Mouse (Mus musculus): Measurements from ENCODE around the gene Fras1. TPM values are rescaled to one million over a fixed set of nuclear protein-coding genes. Genes with fewer than 3 reads are reported as not detected.

The Fras1 gene
- total and polyA plus RNA-seq, 3 experiments: 2.1 to 5.8 (median 5.4) TPM

- dilution Hi-C loops (cut with MboI; ENCODE audit: extremely low pct_ligation_motif_present, extremely low pct_unique_long_range_greater_than_20kb, low sequenced_read_pairs): no loop called here
- Histone ChIP-seq H3K27ac (ENCODE audit: insufficient read depth, low read depth) (no peak overlapping the region), H3K9me3 (replicated peaks; ENCODE audit: low read length) (peaks cover 2% of the 10 kb centered on the region), H3K4me1 (ENCODE audit: control insufficient read depth in 1 of 2, insufficient read depth in 2 of 2) (peaks cover 4 to 26% of the 10 kb centered on the region in 2 experiments; a peak in 3 of 4 replicates), H3K27me3 (replicated peaks) (no peaks in the 10 kb centered on the region), H3K36me3 (replicated peaks in 1 of 2; ENCODE audit: control insufficient read depth in 1 of 2, insufficient read depth in 1 of 2, low read length in 1 of 2) (no peaks in the 10 kb centered on the region), H3K79me2 (replicated peaks; ENCODE audit: control insufficient read depth, extremely low read depth, insufficient read depth, poor library complexity, severe bottlenecking) (no peaks in the 10 kb centered on the region), H3K4me2 (ENCODE audit: insufficient read depth, low read depth, poor library complexity, severe bottlenecking) (no peak overlapping the region), H3K4me3 (replicated peaks in 1 of 3; ENCODE audit: low read depth in 2 of 3, low read length in 2 of 3, poor library complexity in 1 of 3) (no peak overlapping the region), H3K9ac (ENCODE audit: insufficient read depth, low read depth) (no peak overlapping the region)
- in situ Hi-C loops (cut with MboI; ENCODE audit: low pct_ligation_motif_present, low pct_unique_long_range_greater_than_20kb, low sequenced_read_pairs): no loop called here
- DNase-seq (ENCODE audit: extremely low read depth): no peak
- no peak for TF ChIP-seq TCF12 (IDR thresholded peaks at IDR 0.05; ENCODE audit: low read depth, low read length)
- TF ChIP-seq USF2 (conservative IDR thresholded peaks at IDR 0.05; ENCODE audit: low read depth, low read length): no peak
- TF ChIP-seq POLR2A (IDR thresholded peaks at IDR 0.05; ENCODE audit: low read depth, low read length): no peak
- no peak for TF ChIP-seq ELF1 (IDR thresholded peaks at IDR 0.05; ENCODE audit: low read depth, low read length)
- no peak for TF ChIP-seq EP300 (IDR thresholded peaks at IDR 0.05; ENCODE audit: low read length)
- no peak for TF ChIP-seq NELFE (IDR thresholded peaks at IDR 0.05; ENCODE audit: low read depth, low read length)
- TF ChIP-seq GABPA (IDR thresholded peaks at IDR 0.05; ENCODE audit: insufficient replicate concordance, low read depth, low read length): no peak
- no peak for TF ChIP-seq MAZ (IDR thresholded peaks at IDR 0.05; ENCODE audit: low read depth, low read length)
- TF ChIP-seq MAFK (IDR thresholded peaks at IDR 0.05; ENCODE audit: insufficient replicate concordance, low read length): no peak
- TF ChIP-seq E2F4 (IDR thresholded peaks at IDR 0.05; ENCODE audit: insufficient replicate concordance, low read depth, low read length): no peak
- no peak for TF ChIP-seq NRF1 (IDR thresholded peaks at IDR 0.05; ENCODE audit: low read depth, low read length)
- TF ChIP-seq USF1 (IDR thresholded peaks at IDR 0.05; ENCODE audit: low read depth, low read length): no peak
- no peak for TF ChIP-seq ZC3H11A (IDR thresholded peaks at IDR 0.05; ENCODE audit: low read depth, low read length)
- TF ChIP-seq CHD2 (IDR thresholded peaks at IDR 0.05; ENCODE audit: low read length): no peak
- TF ChIP-seq JUN (IDR thresholded peaks at IDR 0.05; ENCODE audit: insufficient read depth, low read depth, low read length): no peak
Observed at GRCm38 (mm10) chr5:96422716-96423115, 49.0 kb downstream of the Fras1 start.

GRCm38 (mm10) chr5:96425391-96425790, 51.6 kb downstream of the Fras1 start:
- Histone ChIP-seq H3K27ac (ENCODE audit: insufficient read depth, low read depth) (no peak overlapping the region), H3K36me3 (replicated peaks in 1 of 2; ENCODE audit: control insufficient read depth in 1 of 2, insufficient read depth in 1 of 2, low read length in 1 of 2) (no peaks in the 10 kb centered on the region), H3K4me2 (ENCODE audit: insufficient read depth, low read depth, poor library complexity, severe bottlenecking) (no peak overlapping the region), H3K27me3 (replicated peaks) (no peaks in the 10 kb centered on the region), H3K79me2 (replicated peaks; ENCODE audit: control insufficient read depth, extremely low read depth, insufficient read depth, poor library complexity, severe bottlenecking) (no peaks in the 10 kb centered on the region), H3K4me3 (replicated peaks in 1 of 3; ENCODE audit: low read depth in 2 of 3, low read length in 2 of 3, poor library complexity in 1 of 3) (no peak overlapping the region), H3K4me1 (ENCODE audit: control insufficient read depth in 1 of 2, insufficient read depth in 2 of 2) (peaks cover 4 to 22% of the 10 kb centered on the region in 2 experiments; a peak in 3 of 4 replicates), H3K9ac (ENCODE audit: insufficient read depth, low read depth) (no peak overlapping the region), H3K9me3 (replicated peaks; ENCODE audit: low read length) (peaks cover 2% of the 10 kb centered on the region)
- DNase-seq (ENCODE audit: extremely low read depth): no peak
- in situ Hi-C loops (cut with MboI; ENCODE audit: low pct_ligation_motif_present, low pct_unique_long_range_greater_than_20kb, low sequenced_read_pairs) (no loop called here), dilution Hi-C loops (cut with MboI; ENCODE audit: extremely low pct_ligation_motif_present, extremely low pct_unique_long_range_greater_than_20kb, low sequenced_read_pairs) (no loop called here)
- TF ChIP-seq ZMIZ1 (IDR thresholded peaks at IDR 0.05; ENCODE audit: low read depth, low read length) (no peak), MAZ (IDR thresholded peaks at IDR 0.05; ENCODE audit: low read depth, low read length) (no peak), RAD21 (IDR thresholded peaks at IDR 0.05; ENCODE audit: low read depth, low read length) (no peak), CHD2 (IDR thresholded peaks at IDR 0.05; ENCODE audit: low read length) (no peak), MEF2A (IDR thresholded peaks at IDR 0.05; ENCODE audit: borderline replicate concordance, low read depth, low read length) (no peak), JUND (conservative IDR thresholded peaks at IDR 0.05; ENCODE audit: low read depth, low read length) (no peak), MYC (IDR thresholded peaks at IDR 0.05; ENCODE audit: low read depth, low read length) (no peak), MXI1 (IDR thresholded peaks at IDR 0.05; ENCODE audit: low read depth, low read length) (no peak), TBP (conservative IDR thresholded peaks at IDR 0.05; ENCODE audit: low read depth, low read length) (no peak), NRF1 (IDR thresholded peaks at IDR 0.05; ENCODE audit: low read depth, low read length) (no peak), KAT2A (IDR thresholded peaks at IDR 0.05; ENCODE audit: insufficient replicate concordance, low read length) (no peak), GABPA (IDR thresholded peaks at IDR 0.05; ENCODE audit: insufficient replicate concordance, low read depth, low read length) (no peak), ZNF384 (IDR thresholded peaks at IDR 0.05; ENCODE audit: low read depth, low read length) (no peak), SIN3A (IDR thresholded peaks at IDR 0.05; ENCODE audit: low read length) (no peak)
